Mouse (Mus musculus) gastrocnemius, adult 2 months (tissue): ENCODE data around the gene Kif16b. TPM values are rescaled to one million over a fixed set of nuclear protein-coding genes. Genes with fewer than 3 reads are reported as not detected.

ENCODE experiments used
- DNase-seq: peaks from one replicate; pipeline ENCODE4 v3.0.0; 2022
- H3K27ac ChIP-seq: fragments of 200-600 bp; 2 replicates; pipeline ENCODE4 v1.8.1; 2022; ENCODE audit warnings: mild to moderate bottlenecking
- H3K4me3 ChIP-seq: fragments of 200-600 bp; 2 replicates; pipeline ENCODE4 v1.8.1; 2022; ENCODE audit warnings: mild to moderate bottlenecking, moderate library complexity
- CTCF ChIP-seq: fragments of 200-600 bp; IDR thresholded peaks from 2 replicates; pipeline ENCODE4 v1.8.1; 2022; ENCODE audit warnings: antibody characterized with exemption, mild to moderate bottlenecking, moderate library complexity
- intact Hi-C: fragments of 180-260 bp; cut with DNase I; formaldehyde crosslinking; loops from one replicate; pipeline ENCODE4 v1.15.1; 2025
- total RNA-seq, 2 experiments: library from RNA; stranded (reverse); gene quantifications; 2 replicates each; pipeline ENCODE4 v1.2.3; 2021

Kif16b gene
- total RNA-seq, 2 experiments from 2014 or later: 35.4 to 39.1 TPM

GRCm38 (mm10) chr2:142838775-142839174 is 62.6 kb downstream of the Kif16b start:
- no peak for TF ChIP-seq CTCF
- no peak overlapping the region for H3K27ac ChIP-seq
- DNase-seq: no peak

GRCm38 (mm10) chr2:142838118-142838517 is 63.2 kb downstream of the Kif16b start:
- no peak overlapping the region for H3K4me3 ChIP-seq
- intact Hi-C loops: no loop called here
- TF ChIP-seq CTCF: no peak
- DNase-seq: no peak
- H3K27ac ChIP-seq: no peak overlapping the region

More at GRCm38 (mm10) chr2:142838775-142839174, 62.6 kb downstream of the Kif16b start:
- intact Hi-C loops: no loop called here
- H3K4me3 ChIP-seq: no peak overlapping the region

GRCm38 (mm10) chr2:142834751-142835150 is 66.6 kb downstream of the Kif16b start:
- no peak for TF ChIP-seq CTCF
- DNase-seq: no peak
- intact Hi-C loops: no loop called here
- Histone ChIP-seq H3K4me3 (no peak overlapping the region), H3K27ac (no peak overlapping the region)

- no peak for TF ChIP-seq CTCF
- Histone ChIP-seq H3K27ac (no peak overlapping the region), H3K4me3 (no peak overlapping the region)
- intact Hi-C loops: no loop called here
- DNase-seq: no peak
Measured at GRCm38 (mm10) chr2:142832617-142833422, 68.5 kb downstream of the Kif16b start.

GRCm38 (mm10) chr2:142813033-142813432 is 88.3 kb downstream of the Kif16b start:
- peak; percentile 88 for TF ChIP-seq CTCF
- no peak for DNase-seq
- no peak overlapping the region for H3K4me3 ChIP-seq
- intact Hi-C loops: loop anchor here (10.0 kb wide), 1 partner anchor 558 kb away; no protein-coding TSS in a partner anchor
- no peak overlapping the region for H3K27ac ChIP-seq

- no peak overlapping the region for H3K4me3 ChIP-seq
- intact Hi-C loops: no loop called here
- H3K27ac ChIP-seq: no peak overlapping the region
- no peak for TF ChIP-seq CTCF
- no peak for DNase-seq
Measured at GRCm38 (mm10) chr2:142803760-142804448, 97.4 kb downstream of the Kif16b start.

GRCm38 (mm10) chr2:142797310-142797709 is 104.0 kb downstream of the Kif16b start:
- no peak for TF ChIP-seq CTCF

GRCm38 (mm10) chr2:142775358-142775757 is 126.0 kb downstream of the Kif16b start:
- DNase-seq: no peak
- no peak for TF ChIP-seq CTCF
- intact Hi-C loops: no loop called here
- H3K27ac ChIP-seq: no peak overlapping the region
- H3K4me3 ChIP-seq: no peak overlapping the region

More at GRCm38 (mm10) chr2:142797310-142797709, 104.0 kb downstream of the Kif16b start:
- DNase-seq: no peak
- no peak overlapping the region for H3K4me3 ChIP-seq
- H3K27ac ChIP-seq: no peak overlapping the region
- intact Hi-C loops: no loop called here

- no peak overlapping the region for H3K27ac ChIP-seq
- intact Hi-C loops: no loop called here
- no peak for DNase-seq
- no peak overlapping the region for H3K4me3 ChIP-seq
- no peak for TF ChIP-seq CTCF
Measured at GRCm38 (mm10) chr2:142774752-142775151, 126.6 kb downstream of the Kif16b start.

GRCm38 (mm10) chr2:142769647-142770121 is 131.6 kb downstream of the Kif16b start:
- peak overlapping the region; percentile 11; the same call in 1 of the 2 replicates for H3K4me3 ChIP-seq
- H3K27ac ChIP-seq: no peak overlapping the region
- TF ChIP-seq CTCF: no peak
- DNase-seq: no peak
- intact Hi-C loops: no loop called here

GRCm38 (mm10) chr2:142764276-142764675 is 137.1 kb downstream of the Kif16b start:
- Histone ChIP-seq H3K4me3 (no peak overlapping the region), H3K27ac (no peak overlapping the region)
- intact Hi-C loops: no loop called here
- no peak for DNase-seq
- no peak for TF ChIP-seq CTCF

- Histone ChIP-seq H3K4me3 (no peak overlapping the region), H3K27ac (no peak overlapping the region)
- no peak for TF ChIP-seq CTCF
- intact Hi-C loops: no loop called here
- no peak for DNase-seq
Measured at GRCm38 (mm10) chr2:142760843-142761242, 140.5 kb downstream of the Kif16b start.

GRCm38 (mm10) chr2:142759192-142759591 is 142.1 kb downstream of the Kif16b start:
- no peak overlapping the region for H3K27ac ChIP-seq
- H3K4me3 ChIP-seq: no peak overlapping the region
- no peak for DNase-seq
- TF ChIP-seq CTCF: no peak
- intact Hi-C loops: no loop called here
